Mouse (Mus musculus) forebrain, embryonic 16.5 days (tissue): Measurements from ENCODE around the gene Mipol1. TPM values are rescaled to one million over a fixed set of nuclear protein-coding genes. Genes with fewer than 3 reads are reported as not detected.

Experiments used
- ATAC-seq: fragments of 200-750 bp; cut with Nextera tagmentation; 2 replicates; pipeline ENCODE4 v1.8.0; 2017; ENCODE audit warnings: mild to moderate bottlenecking, moderate library complexity
- H3K27ac ChIP-seq: fragments of 300-500 bp; sonication (generic); 2 replicates; pipeline ENCODE4 v1.5.1; 2014; ENCODE audit warnings: low read length, control low read depth
- H3K27me3 ChIP-seq: fragments of 300-500 bp; sonication (generic); replicated peaks from 2 replicates; pipeline ENCODE4 v1.6.1; 2014; ENCODE audit warnings: low read length; ENCODE audit not compliant: control insufficient read depth, insufficient read depth
- H3K36me3 ChIP-seq: fragments of 300-500 bp; sonication (generic); 2 replicates; pipeline ENCODE4 v1.6.1; 2014; ENCODE audit not compliant: control insufficient read depth, insufficient read depth
- H3K4me1 ChIP-seq: fragments of 300-500 bp; sonication (generic); replicated peaks from 2 replicates; pipeline ENCODE4 v1.6.1; 2014; ENCODE audit warnings: low read length; ENCODE audit not compliant: control insufficient read depth, insufficient read depth
- H3K4me2 ChIP-seq: fragments of 300-500 bp; sonication (generic); 2 replicates; pipeline ENCODE4 v1.6.1; 2014; ENCODE audit warnings: mild to moderate bottlenecking, low read length, control low read depth
- H3K4me3 ChIP-seq: fragments of 300-500 bp; sonication (generic); replicated peaks from 2 replicates; pipeline ENCODE4 v1.5.1; 2014; ENCODE audit warnings: mild to moderate bottlenecking, low read length, control low read depth
- H3K9ac ChIP-seq: fragments of 300-500 bp; sonication (generic); replicated peaks from 2 replicates; pipeline ENCODE4 v1.6.1; 2014; ENCODE audit warnings: low read depth, low read length, control low read depth
- H3K9me3 ChIP-seq: fragments of 300-500 bp; sonication (generic); 2 replicates; pipeline ENCODE4 v1.6.1; 2016; ENCODE audit warnings: low read length; ENCODE audit not compliant: control insufficient read depth
- WGBS: fragments of 180-500 bp; shearing (Covaris S2); extraction: QIAGEN DNeasy Blood & Tissue Kit; methylation state at CpG from one replicate; pipeline ENCODE4 v1.1.7; 2014; 5-methylcytosine and 5-hydroxymethylcytosine counted together
- polyA plus RNA-seq: library from polyadenylated mRNA; unstranded; fragments of >200 nt; fragmentation: Nextera tagmentation; extraction: Ambion mirVana; gene quantifications from 2 replicates; pipeline ENCODE4 v1.2.1, GENCODE M21; 2015

Gene Mipol1
- polyA plus RNA-seq, 1 experiment from 2014 or later: 6.6 TPM

- H3K9ac ChIP-seq: no peak overlapping the region
- H3K9me3 ChIP-seq: no peaks in the 10 kb centered on the region
- no peaks in the 10 kb centered on the region for H3K4me1 ChIP-seq
- H3K27ac ChIP-seq: no peak overlapping the region
- no peak overlapping the region for H3K4me3 ChIP-seq
- ATAC-seq: no peak
- no peaks in the 10 kb centered on the region for H3K27me3 ChIP-seq
- 77% methylated on average over 2 of the region's 2 CpGs for WGBS
- no peak overlapping the region for H3K4me2 ChIP-seq
- no peaks in the 10 kb centered on the region for H3K36me3 ChIP-seq
Observed at GRCm38 (mm10) chr12:57481823-57482222, 251.6 kb downstream of the Mipol1 start.

GRCm38 (mm10) chr12:57496347-57497119 lies 266.3 kb downstream of the Mipol1 start:
- H3K4me1 ChIP-seq: no peaks in the 10 kb centered on the region
- H3K9me3 ChIP-seq: no peaks in the 10 kb centered on the region
- H3K4me3 ChIP-seq: no peak overlapping the region
- no peak overlapping the region for H3K27ac ChIP-seq
- H3K9ac ChIP-seq: no peak overlapping the region
- no peak overlapping the region for H3K4me2 ChIP-seq
- 89% methylated on average over 6 of the region's 6 CpGs for WGBS
- H3K27me3 ChIP-seq: no peaks in the 10 kb centered on the region
- H3K36me3 ChIP-seq: no peaks in the 10 kb centered on the region
- ATAC-seq: no peak

GRCm38 (mm10) chr12:57500246-57500645 lies 270.0 kb downstream of the Mipol1 start:
- H3K27me3 ChIP-seq: no peaks in the 10 kb centered on the region
- no peaks in the 10 kb centered on the region for H3K36me3 ChIP-seq
- no peak for ATAC-seq
- no peaks in the 10 kb centered on the region for H3K4me1 ChIP-seq
- H3K9ac ChIP-seq: no peak overlapping the region
- H3K4me3 ChIP-seq: no peak overlapping the region
- H3K27ac ChIP-seq: no peak overlapping the region
- no peaks in the 10 kb centered on the region for H3K9me3 ChIP-seq
- H3K4me2 ChIP-seq: no peak overlapping the region
- WGBS: 89% methylated on average over 7 of the region's 7 CpGs

- no peaks in the 10 kb centered on the region for H3K9me3 ChIP-seq
- no peaks in the 10 kb centered on the region for H3K4me1 ChIP-seq
- no peak for ATAC-seq
- H3K4me2 ChIP-seq: no peak overlapping the region
- no peak overlapping the region for H3K4me3 ChIP-seq
- no peak overlapping the region for H3K9ac ChIP-seq
- no peaks in the 10 kb centered on the region for H3K27me3 ChIP-seq
- WGBS: 82% methylated on average over 7 of the region's 7 CpGs
- H3K27ac ChIP-seq: no peak overlapping the region
- no peaks in the 10 kb centered on the region for H3K36me3 ChIP-seq
Observed at GRCm38 (mm10) chr12:57505329-57505728, 275.1 kb downstream of the Mipol1 start.

DNA sequence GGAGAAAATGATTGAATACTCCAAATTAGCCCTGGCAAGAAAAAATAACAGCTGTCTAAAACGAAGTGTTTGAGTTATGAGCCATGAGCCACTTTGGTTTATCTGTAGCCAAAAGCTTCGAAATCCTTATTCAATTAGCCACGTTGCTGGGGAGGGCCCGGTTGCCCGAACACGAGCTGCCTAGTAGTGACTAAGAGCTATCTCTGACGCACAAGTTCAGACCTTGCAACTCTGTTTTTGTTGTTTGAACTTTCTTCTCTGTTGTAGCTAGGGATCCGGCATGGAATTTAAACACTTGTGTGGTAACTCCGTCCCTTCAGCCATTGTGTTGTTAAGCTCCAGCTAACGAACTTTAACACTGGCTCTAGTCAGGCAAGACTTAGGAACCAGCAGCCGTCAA lies 278.7 kb downstream of the Mipol1 start:
- Histone ChIP-seq H3K4me1 (no peaks in the 10 kb centered on the region), H3K36me3 (no peaks in the 10 kb centered on the region), H3K27me3 (no peaks in the 10 kb centered on the region), H3K4me3 (no peak overlapping the region), H3K9ac (no peak overlapping the region), H3K9me3 (no peaks in the 10 kb centered on the region), H3K27ac (no peak overlapping the region), H3K4me2 (no peak overlapping the region)
- 21% methylated on average over 11 of the region's 11 CpGs for WGBS
- no peak for ATAC-seq

- H3K4me3 ChIP-seq: no peak overlapping the region
- no peaks in the 10 kb centered on the region for H3K36me3 ChIP-seq
- H3K27me3 ChIP-seq: no peaks in the 10 kb centered on the region
- H3K9ac ChIP-seq: no peak overlapping the region
- H3K4me1 ChIP-seq: no peaks in the 10 kb centered on the region
- no peak for ATAC-seq
- no peak overlapping the region for H3K27ac ChIP-seq
- 81% methylated on average over 4 of the region's 4 CpGs for WGBS
- no peaks in the 10 kb centered on the region for H3K9me3 ChIP-seq
- H3K4me2 ChIP-seq: no peak overlapping the region
Observed at GRCm38 (mm10) chr12:57509726-57510125, 279.5 kb downstream of the Mipol1 start.

DNA sequence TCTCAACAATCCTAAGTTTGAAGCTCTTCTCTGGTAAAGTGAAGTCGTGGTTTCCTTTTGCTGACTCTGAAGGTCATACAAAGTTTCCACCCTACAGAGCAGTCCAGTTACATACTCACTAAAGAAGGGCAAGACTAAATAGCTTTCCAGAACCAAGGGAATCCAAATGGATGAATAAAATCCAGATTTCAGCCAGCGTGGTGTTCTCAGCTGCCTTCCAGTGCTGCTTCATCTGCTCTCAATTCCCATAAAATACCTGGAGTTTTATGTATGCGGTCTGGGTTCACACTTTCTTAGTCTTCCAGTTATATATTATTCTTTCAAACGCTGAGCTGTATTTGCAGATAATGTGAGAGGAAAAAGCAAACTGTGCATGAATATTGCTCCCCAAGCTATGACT lies 280.9 kb downstream of the Mipol1 start:
- H3K27me3 ChIP-seq: no peaks in the 10 kb centered on the region
- H3K4me3 ChIP-seq: no peak overlapping the region
- no peak overlapping the region for H3K4me2 ChIP-seq
- H3K27ac ChIP-seq: no peak overlapping the region
- 91% methylated on average over 4 of the region's 4 CpGs for WGBS
- H3K4me1 ChIP-seq: no peaks in the 10 kb centered on the region
- no peaks in the 10 kb centered on the region for H3K9me3 ChIP-seq
- H3K36me3 ChIP-seq: no peaks in the 10 kb centered on the region
- H3K9ac ChIP-seq: no peak overlapping the region
- no peak for ATAC-seq

DNA sequence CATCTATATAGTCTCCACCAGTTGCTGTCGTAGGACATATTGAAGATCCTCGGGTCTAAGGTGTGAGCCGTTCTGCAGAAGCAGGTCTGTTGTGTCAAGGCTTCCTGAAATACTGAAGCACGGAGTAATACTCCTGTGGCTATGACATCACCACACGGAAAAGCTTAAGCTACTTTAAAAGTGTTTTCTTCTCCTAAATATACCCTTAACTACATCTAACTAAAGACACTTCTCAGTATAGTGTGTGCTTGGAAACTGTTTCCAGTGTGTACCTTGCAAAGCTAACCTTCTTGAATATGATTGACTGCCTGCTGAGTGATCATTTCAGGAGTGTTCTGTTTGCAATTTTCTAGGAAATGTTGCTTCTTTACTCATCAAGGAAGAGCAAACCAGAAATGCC lies 281.3 kb downstream of the Mipol1 start:
- H3K9ac ChIP-seq: no peak overlapping the region
- H3K36me3 ChIP-seq: no peaks in the 10 kb centered on the region
- no peak overlapping the region for H3K4me3 ChIP-seq
- H3K4me1 ChIP-seq: no peaks in the 10 kb centered on the region
- H3K4me2 ChIP-seq: no peak overlapping the region
- no peak overlapping the region for H3K27ac ChIP-seq
- ATAC-seq: no peak
- H3K27me3 ChIP-seq: no peaks in the 10 kb centered on the region
- no peaks in the 10 kb centered on the region for H3K9me3 ChIP-seq
- 92% methylated on average over 5 of the region's 5 CpGs for WGBS

DNA sequence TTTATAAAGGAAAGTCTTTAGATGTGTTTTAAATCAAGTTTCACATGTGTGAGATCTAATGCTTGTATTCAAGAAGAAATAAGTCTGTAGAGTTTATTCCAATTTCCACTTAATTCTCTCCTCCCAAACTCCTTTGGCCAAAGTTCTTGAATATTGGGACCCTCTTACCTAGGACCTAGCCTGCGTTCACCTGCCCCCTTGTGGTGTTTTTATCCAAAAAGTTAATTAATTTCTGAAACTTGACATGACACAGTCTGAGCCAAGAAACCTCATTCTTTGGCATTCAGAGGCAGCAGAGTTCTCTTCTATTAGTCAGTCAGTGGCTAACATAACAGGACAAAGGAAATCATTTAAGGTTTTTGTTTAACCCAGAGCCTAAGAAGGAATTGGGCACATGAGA lies 284.3 kb downstream of the Mipol1 start:
- H3K4me2 ChIP-seq: no peak overlapping the region
- H3K9me3 ChIP-seq: no peaks in the 10 kb centered on the region
- H3K36me3 ChIP-seq: no peaks in the 10 kb centered on the region
- no peaks in the 10 kb centered on the region for H3K27me3 ChIP-seq
- no peak for ATAC-seq
- H3K27ac ChIP-seq: no peak overlapping the region
- H3K9ac ChIP-seq: no peak overlapping the region
- H3K4me3 ChIP-seq: no peak overlapping the region
- WGBS: 19% methylated on average over 1 of the region's 1 CpGs
- H3K4me1 ChIP-seq: no peaks in the 10 kb centered on the region
